Mouse (Mus musculus) hindbrain, embryonic 10.5 days (tissue): ENCODE results near the gene Ehd4. TPM values are rescaled to one million over a fixed set of nuclear protein-coding genes. Genes with fewer than 3 reads are reported as not detected.

Source experiments
- DNase-seq: peaks from one replicate; pipeline ENCODE4 v3.0.0-alpha.2; 2017; ENCODE audit warnings: low spot score
- H3K27ac ChIP-seq: fragments of 300-500 bp; sonication (generic); 2 replicates; pipeline ENCODE4 v1.5.1; 2016; ENCODE audit warnings: mild to moderate bottlenecking, moderate library complexity
- H3K27me3 ChIP-seq: fragments of 300-500 bp; sonication (generic); 2 replicates; pipeline ENCODE4 v1.6.1; 2016; ENCODE audit warnings: mild to moderate bottlenecking; ENCODE audit not compliant: poor library complexity, insufficient read depth, severe bottlenecking
- H3K36me3 ChIP-seq: fragments of 300-500 bp; sonication (generic); 2 replicates; pipeline ENCODE4 v1.6.1; 2016; ENCODE audit warnings: mild to moderate bottlenecking, moderate library complexity
- H3K4me1 ChIP-seq: fragments of 300-500 bp; sonication (generic); replicated peaks from 2 replicates; pipeline ENCODE4 v1.6.1; 2016; ENCODE audit warnings: mild to moderate bottlenecking
- H3K4me3 ChIP-seq: fragments of 300-500 bp; sonication (generic); 2 replicates; pipeline ENCODE4 v1.5.1; 2016; ENCODE audit warnings: mild to moderate bottlenecking, moderate library complexity
- H3K9me3 ChIP-seq: fragments of 300-500 bp; sonication (generic); 2 replicates; pipeline ENCODE4 v1.6.1; 2016; ENCODE audit warnings: mild to moderate bottlenecking, moderate library complexity
- WGBS: fragments of 180-500 bp; shearing (Covaris S2); methylation state at CpG from one replicate; pipeline ENCODE4 v1.1.7; 2016; 5-methylcytosine and 5-hydroxymethylcytosine counted together
- polyA plus RNA-seq: library from polyadenylated mRNA; unstranded; fragments of >200 nt; fragmentation: Nextera tagmentation; extraction: Ambion mirVana; gene quantifications from 2 replicates; pipeline ENCODE4 v1.2.1, GENCODE M21; 2016

Ehd4 gene
- polyA plus RNA-seq, 1 experiment from 2014 or later, result 24.8 TPM

GRCm38 (mm10) chr2:120101961-120102360 lies 52.4 kb downstream of the Ehd4 start:
- Histone ChIP-seq H3K4me3 (no peak overlapping the region), H3K36me3 (peaks cover 4% of the 10 kb centered on the region), H3K27me3 (no peaks in the 10 kb centered on the region), H3K4me1 (peaks cover 3% of the 10 kb centered on the region; the same call in 1 of the 2 replicates), H3K9me3 (no peaks in the 10 kb centered on the region), H3K27ac (no peak overlapping the region)
- WGBS, result 90% methylated on average over 11 of the region's 11 CpGs
- DNase-seq, result no peak

GRCm38 (mm10) chr2:120099886-120100285 lies 54.5 kb downstream of the Ehd4 start:
- Histone ChIP-seq H3K4me1 (peaks cover 3% of the 10 kb centered on the region; the same call in 1 of the 2 replicates), H3K27ac (no peak overlapping the region), H3K9me3 (no peaks in the 10 kb centered on the region), H3K4me3 (no peak overlapping the region), H3K27me3 (no peaks in the 10 kb centered on the region), H3K36me3 (peaks cover 4% of the 10 kb centered on the region)
- 89% methylated on average over 3 of the region's 3 CpGs for WGBS
- DNase-seq, result no peak

GRCm38 (mm10) chr2:120099263-120099662 lies 55.1 kb downstream of the Ehd4 start:
- 91% methylated on average over 4 of the region's 4 CpGs for WGBS
- Histone ChIP-seq H3K9me3 (no peaks in the 10 kb centered on the region), H3K4me1 (peaks cover 3% of the 10 kb centered on the region; the same call in 1 of the 2 replicates), H3K4me3 (no peak overlapping the region), H3K27ac (no peak overlapping the region), H3K36me3 (peaks cover 4% of the 10 kb centered on the region), H3K27me3 (no peaks in the 10 kb centered on the region)
- DNase-seq, result no peak

- Histone ChIP-seq H3K27me3 (no peaks in the 10 kb centered on the region), H3K4me1 (peaks cover 3% of the 10 kb centered on the region; the same call in 1 of the 2 replicates), H3K27ac (no peak overlapping the region), H3K36me3 (peaks cover 4% of the 10 kb centered on the region), H3K4me3 (no peak overlapping the region), H3K9me3 (no peaks in the 10 kb centered on the region)
- no peak for DNase-seq
- 74% methylated on average over 8 of the region's 8 CpGs for WGBS
Measured at GRCm38 (mm10) chr2:120098781-120099202, 55.6 kb downstream of the Ehd4 start.

- DNase-seq, result no peak
- H3K9me3 ChIP-seq, result no peaks in the 10 kb centered on the region
- no peak overlapping the region for H3K27ac ChIP-seq
- peaks cover 4% of the 10 kb centered on the region for H3K36me3 ChIP-seq
- H3K27me3 ChIP-seq, result no peaks in the 10 kb centered on the region
- 0 out of 2 replicates have a peak, but pooled peaks cover 3% of the 10 kb centered on the region for H3K4me1 ChIP-seq
- WGBS, result 88% methylated on average over 8 of the region's 8 CpGs
- no peak overlapping the region for H3K4me3 ChIP-seq
Measured at GRCm38 (mm10) chr2:120097868-120098267, 56.5 kb downstream of the Ehd4 start.

GRCm38 (mm10) chr2:120096711-120097110 lies 57.7 kb downstream of the Ehd4 start:
- H3K27ac ChIP-seq, result no peak overlapping the region
- no peaks in the 10 kb centered on the region for H3K27me3 ChIP-seq
- WGBS, result 93% methylated on average over 6 of the region's 6 CpGs
- no peaks in the 10 kb centered on the region for H3K9me3 ChIP-seq
- no peak for DNase-seq
- peaks cover 2% of the 10 kb centered on the region for H3K36me3 ChIP-seq
- H3K4me3 ChIP-seq, result no peak overlapping the region
- H3K4me1 ChIP-seq, result no peaks in the 10 kb centered on the region

- 84% methylated on average over 8 of the region's 8 CpGs for WGBS
- no peak overlapping the region for H3K27ac ChIP-seq
Measured at GRCm38 (mm10) chr2:120096191-120096590, 58.2 kb downstream of the Ehd4 start.

GRCm38 (mm10) chr2:120095171-120095570 lies 59.2 kb downstream of the Ehd4 start:
- H3K4me1 ChIP-seq, result no peaks in the 10 kb centered on the region
- no peak overlapping the region for H3K4me3 ChIP-seq
- peaks cover 8% of the 10 kb centered on the region; the same call in 1 of the 2 replicates for H3K36me3 ChIP-seq
- H3K27ac ChIP-seq, result no peak overlapping the region
- WGBS, result 97% methylated on average over 4 of the region's 4 CpGs
- H3K9me3 ChIP-seq, result no peaks in the 10 kb centered on the region
- no peaks in the 10 kb centered on the region for H3K27me3 ChIP-seq
- no peak for DNase-seq

More at GRCm38 (mm10) chr2:120096191-120096590, 58.2 kb downstream of the Ehd4 start:
- no peak for DNase-seq
- Histone ChIP-seq H3K4me3 (no peak overlapping the region), H3K27me3 (no peaks in the 10 kb centered on the region), H3K9me3 (no peaks in the 10 kb centered on the region), H3K4me1 (no peaks in the 10 kb centered on the region), H3K36me3 (peaks cover 5% of the 10 kb centered on the region)

- H3K27ac ChIP-seq, result no peak overlapping the region
- no peaks in the 10 kb centered on the region for H3K9me3 ChIP-seq
- H3K4me3 ChIP-seq, result no peak overlapping the region
- WGBS, result 71% methylated on average over 5 of the region's 5 CpGs
- peaks cover 8% of the 10 kb centered on the region; the same call in 1 of the 2 replicates for H3K36me3 ChIP-seq
- H3K4me1 ChIP-seq, result no peaks in the 10 kb centered on the region
- peak; percentile 50 for DNase-seq
- no peaks in the 10 kb centered on the region for H3K27me3 ChIP-seq
Measured at GRCm38 (mm10) chr2:120093671-120094430, 60.6 kb downstream of the Ehd4 start.

- no peaks in the 10 kb centered on the region for H3K27me3 ChIP-seq
- H3K4me1 ChIP-seq, result no peaks in the 10 kb centered on the region
- H3K27ac ChIP-seq, result no peak overlapping the region
- DNase-seq, result no peak
- peaks cover 8% of the 10 kb centered on the region; the same call in 1 of the 2 replicates for H3K36me3 ChIP-seq
- H3K4me3 ChIP-seq, result no peak overlapping the region
- 94% methylated on average over 17 of the region's 17 CpGs for WGBS
- no peaks in the 10 kb centered on the region for H3K9me3 ChIP-seq
Measured at GRCm38 (mm10) chr2:120090979-120091378, 63.4 kb downstream of the Ehd4 start.

GRCm38 (mm10) chr2:120087897-120088296 lies 66.5 kb downstream of the Ehd4 start:
- no peak for DNase-seq
- Histone ChIP-seq H3K4me3 (no peak overlapping the region), H3K27me3 (no peaks in the 10 kb centered on the region), H3K4me1 (no peaks in the 10 kb centered on the region), H3K36me3 (peaks cover 8% of the 10 kb centered on the region; the same call in 1 of the 2 replicates), H3K9me3 (no peaks in the 10 kb centered on the region), H3K27ac (no peak overlapping the region)
- 92% methylated on average over 2 of the region's 2 CpGs for WGBS

GRCm38 (mm10) chr2:120087391-120087790 lies 67.0 kb downstream of the Ehd4 start:
- no peak overlapping the region for H3K4me3 ChIP-seq
- no peaks in the 10 kb centered on the region for H3K4me1 ChIP-seq
- WGBS, result 81% methylated on average over 3 of the region's 3 CpGs
- no peaks in the 10 kb centered on the region for H3K9me3 ChIP-seq
- DNase-seq, result no peak
- no peak overlapping the region for H3K27ac ChIP-seq
- peaks cover 8% of the 10 kb centered on the region; the same call in 1 of the 2 replicates for H3K36me3 ChIP-seq
- H3K27me3 ChIP-seq, result no peaks in the 10 kb centered on the region

- no peaks in the 10 kb centered on the region for H3K27me3 ChIP-seq
- H3K36me3 ChIP-seq, result 0 out of 2 replicates have a peak, but pooled peaks cover 2% of the 10 kb centered on the region
- H3K27ac ChIP-seq, result no peak overlapping the region
- H3K9me3 ChIP-seq, result no peaks in the 10 kb centered on the region
- no peak overlapping the region for H3K4me3 ChIP-seq
- 84% methylated on average over 3 of the region's 3 CpGs for WGBS
- DNase-seq, result no peak
- H3K4me1 ChIP-seq, result no peaks in the 10 kb centered on the region
Measured at GRCm38 (mm10) chr2:120086038-120086437, 68.4 kb downstream of the Ehd4 start.
